Mouse (Mus musculus) ES-Bruce4 (cell line): ENCODE results near the gene Ddn. TPM values are rescaled to one million over a fixed set of nuclear protein-coding genes. Genes with fewer than 3 reads are reported as not detected.

Experiments used
- H3K27ac ChIP-seq: 2 replicates; pipeline ENCODE4 v1.5.1; 2012; ENCODE audit warnings: low read length, inconsistent platforms; ENCODE audit not compliant: insufficient read depth
- H3K27me3 ChIP-seq: 2 replicates; pipeline ENCODE4 v1.6.1; 2012; ENCODE audit warnings: mild to moderate bottlenecking, low read length, inconsistent platforms; ENCODE audit not compliant: control insufficient read depth, poor library complexity, insufficient read depth, severe bottlenecking
- H3K36me3 ChIP-seq: 2 replicates; pipeline ENCODE4 v1.6.1; 2012; ENCODE audit warnings: inconsistent platforms, mild to moderate bottlenecking, low read length, moderate library complexity; ENCODE audit not compliant: control insufficient read depth, poor library complexity, insufficient read depth, severe bottlenecking
- H3K4me1 ChIP-seq: one replicate; pipeline ENCODE4 v1.8.1; 2011; ENCODE audit warnings: low read length; ENCODE audit not compliant: control insufficient read depth, insufficient read depth
- H3K4me3 ChIP-seq: 2 replicates; pipeline ENCODE4 v1.5.1; 2011; ENCODE audit warnings: low read depth, mild to moderate bottlenecking, low read length
- H3K9ac ChIP-seq: 2 replicates; pipeline ENCODE4 v1.6.1; 2012; ENCODE audit warnings: low read depth, mild to moderate bottlenecking, inconsistent platforms; ENCODE audit not compliant: poor library complexity, severe bottlenecking
- H3K9me3 ChIP-seq: replicated peaks from 2 replicates; pipeline ENCODE4 v1.6.1; 2012; ENCODE audit warnings: mild to moderate bottlenecking, low read length, inconsistent platforms; ENCODE audit not compliant: control insufficient read depth, poor library complexity, insufficient read depth, severe bottlenecking
- CTCF ChIP-seq: IDR thresholded peaks from one replicate; pipeline ENCODE4 v1.8.1; 2011; ENCODE audit warnings: low read depth, low read length
- EP300 ChIP-seq: IDR thresholded peaks from 2 replicates; pipeline ENCODE4 v1.6.1; 2011; ENCODE audit warnings: low read depth, low read length; ENCODE audit not compliant: insufficient read depth
- POLR2A ChIP-seq: IDR thresholded peaks from one replicate; pipeline ENCODE4 v1.8.1; 2011; ENCODE audit warnings: low read length; ENCODE audit not compliant: insufficient read depth
- polyA plus RNA-seq: library from polyadenylated mRNA; stranded (reverse); fragments of >200 nt; gene quantifications from 2 replicates; pipeline ENCODE4 v1.2.4, GENCODE M21; 2011; ENCODE audit warnings: low read depth; ENCODE audit not compliant: missing spikeins, insufficient read depth, insufficient read length

Gene Ddn
- polyA plus RNA-seq, 1 experiment, result not detected

DNA sequence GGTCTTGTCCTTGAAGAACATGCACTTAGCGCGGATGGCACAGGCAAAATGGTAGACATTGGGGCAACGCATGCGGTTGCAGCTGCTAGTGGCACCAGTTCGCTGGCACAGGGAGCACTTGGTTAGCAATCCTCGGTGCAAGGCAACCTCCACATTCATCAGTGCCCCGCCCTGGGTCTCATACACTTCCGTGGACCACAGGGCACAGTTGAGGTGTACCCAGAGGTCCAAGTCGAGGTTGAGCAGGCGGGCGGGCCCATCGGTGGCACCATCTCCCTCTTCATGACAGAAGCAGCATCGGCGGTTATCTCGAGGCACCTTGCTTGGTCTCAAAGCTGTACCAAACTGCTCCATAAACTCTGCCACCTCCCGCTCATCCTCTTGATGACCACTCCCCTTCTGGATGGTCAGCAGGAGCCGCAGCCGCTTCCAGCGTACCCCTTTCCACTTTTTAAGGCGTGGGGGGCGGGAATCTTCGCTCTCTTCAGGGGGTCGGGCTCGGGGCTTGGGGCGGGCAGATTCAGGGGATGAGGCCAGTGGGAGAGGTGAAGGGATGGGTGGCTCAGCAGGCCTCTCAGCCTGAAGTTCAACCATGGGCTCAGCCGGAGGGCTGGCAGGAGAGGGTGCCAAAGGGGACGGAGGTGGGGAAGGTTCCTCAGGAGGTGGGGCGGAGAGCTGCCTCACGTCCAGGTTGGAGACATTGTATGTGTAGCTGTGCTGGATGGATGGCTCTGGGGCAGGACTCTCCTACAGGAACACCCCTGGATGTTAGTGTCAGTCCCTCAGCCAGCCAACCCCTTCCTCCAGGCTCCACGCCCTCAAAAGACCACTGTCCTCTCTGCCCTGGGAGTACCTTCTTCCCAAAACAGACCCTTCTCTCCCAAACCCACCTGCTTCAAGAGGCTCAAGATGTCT lies 30.6 kb upstream of the Ddn start:
- H3K27me3 ChIP-seq, result no peaks in the 10 kb centered on the region
- peak overlapping the region; percentile 13; the same call in 1 of the 2 replicates for H3K4me3 ChIP-seq
- H3K9ac ChIP-seq, result no peak overlapping the region
- TF ChIP-seq POLR2A, result no peak
- no peak for TF ChIP-seq EP300
- no peak for TF ChIP-seq CTCF
- peaks cover 49% of the 10 kb centered on the region for H3K36me3 ChIP-seq
- no peak overlapping the region for H3K27ac ChIP-seq
- H3K4me1 ChIP-seq, result no peaks in the 10 kb centered on the region
- no peaks in the 10 kb centered on the region for H3K9me3 ChIP-seq

DNA sequence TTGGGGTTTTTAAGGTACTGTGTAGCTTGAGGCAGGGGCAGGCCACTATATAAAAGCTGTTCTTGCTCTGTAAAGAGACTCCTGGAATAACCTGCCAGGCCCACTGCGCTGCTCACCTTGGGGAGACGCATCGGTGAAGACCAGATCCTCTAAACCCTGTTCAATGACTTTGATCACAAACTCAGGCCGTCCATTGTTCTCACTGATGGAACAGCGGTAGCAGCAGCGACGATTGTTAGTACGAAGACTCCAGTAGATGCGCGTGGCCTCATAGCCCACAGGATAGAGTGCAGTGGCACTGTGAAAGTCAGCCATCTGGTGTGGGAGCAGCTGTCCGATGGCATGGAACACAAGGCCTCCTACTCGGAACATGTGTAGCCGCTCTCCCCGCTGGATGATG lies 29.9 kb upstream of the Ddn start:
- peak overlapping the region; percentile 13; the same call in 1 of the 2 replicates for H3K4me3 ChIP-seq
- H3K27ac ChIP-seq, result no peak overlapping the region
- no peaks in the 10 kb centered on the region for H3K9me3 ChIP-seq
- peaks cover 48% of the 10 kb centered on the region for H3K36me3 ChIP-seq
- no peaks in the 10 kb centered on the region for H3K4me1 ChIP-seq
- no peaks in the 10 kb centered on the region for H3K27me3 ChIP-seq
- TF ChIP-seq EP300 (no peak), POLR2A (no peak), CTCF (no peak)
- H3K9ac ChIP-seq, result no peak overlapping the region

DNA sequence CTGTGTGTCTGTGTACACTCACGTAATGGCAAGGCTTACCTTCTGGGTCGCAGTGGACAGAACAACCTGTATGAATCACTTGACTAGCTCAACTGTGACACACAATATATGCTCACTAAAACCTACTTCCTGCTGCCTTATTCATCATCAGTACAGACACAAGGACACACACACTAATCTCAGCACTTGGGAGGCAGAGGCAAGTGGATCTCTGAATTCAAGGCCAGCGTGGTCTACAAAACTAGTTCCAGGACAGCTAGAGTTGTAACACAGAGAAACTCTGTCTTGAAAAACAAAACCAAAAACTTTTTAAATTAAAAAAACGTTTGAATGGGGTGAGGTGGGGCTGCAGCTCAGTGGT lies 28.4 kb upstream of the Ddn start:
- Histone ChIP-seq H3K36me3 (peaks cover 44% of the 10 kb centered on the region), H3K9me3 (no peaks in the 10 kb centered on the region), H3K4me3 (no peak overlapping the region), H3K27me3 (no peaks in the 10 kb centered on the region), H3K4me1 (no peaks in the 10 kb centered on the region), H3K9ac (no peak overlapping the region), H3K27ac (no peak overlapping the region)
- no peak for TF ChIP-seq EP300

DNA sequence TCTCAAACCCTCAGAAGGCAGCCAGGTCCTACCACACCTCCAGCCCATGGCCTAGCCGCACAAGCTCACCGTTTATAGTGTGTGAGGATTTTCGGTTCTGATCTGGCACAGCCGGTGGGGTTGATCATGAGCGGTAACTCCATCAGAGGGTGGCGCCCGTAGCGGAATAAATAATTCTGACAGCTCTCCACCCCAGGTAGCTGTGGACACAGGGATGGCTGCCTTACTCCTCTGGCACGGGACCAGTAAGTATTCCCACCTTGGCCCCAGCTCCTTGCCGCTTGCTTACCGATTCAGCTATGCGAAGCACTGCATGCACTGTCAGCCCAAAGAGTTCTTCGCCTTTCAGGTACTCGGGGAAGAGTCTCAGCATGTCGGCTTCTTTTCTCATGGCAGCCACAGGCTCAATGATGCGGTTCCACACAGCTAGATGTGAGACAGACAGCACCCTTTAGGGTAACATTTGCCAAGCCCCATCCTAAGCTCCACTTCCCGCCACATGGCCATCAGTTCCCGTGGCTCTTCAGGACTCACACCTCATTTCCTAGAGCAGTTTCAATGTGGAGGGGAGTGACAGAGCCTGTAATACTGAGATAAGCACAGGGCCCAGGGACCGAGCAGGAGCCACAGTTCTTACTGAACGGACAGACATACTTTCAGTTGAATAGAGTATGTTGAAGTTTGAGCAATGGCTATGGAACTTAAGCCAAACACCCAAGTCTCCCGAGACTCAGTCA lies 27.9 kb upstream of the Ddn start:
- Histone ChIP-seq H3K9me3 (no peaks in the 10 kb centered on the region), H3K4me1 (no peaks in the 10 kb centered on the region), H3K9ac (no peak overlapping the region), H3K36me3 (peaks cover 44% of the 10 kb centered on the region), H3K27ac (no peak overlapping the region), H3K4me3 (no peak overlapping the region), H3K27me3 (no peaks in the 10 kb centered on the region)
- TF ChIP-seq CTCF (no peak), POLR2A (no peak), EP300 (no peak)

- no peaks in the 10 kb centered on the region for H3K4me1 ChIP-seq
- H3K36me3 ChIP-seq, result peaks cover 39% of the 10 kb centered on the region
- H3K9ac ChIP-seq, result no peak overlapping the region
- no peak overlapping the region for H3K4me3 ChIP-seq
- no peak overlapping the region for H3K27ac ChIP-seq
- TF ChIP-seq POLR2A (no peak), EP300 (no peak), CTCF (no peak)
- H3K9me3 ChIP-seq, result no peaks in the 10 kb centered on the region
- no peaks in the 10 kb centered on the region for H3K27me3 ChIP-seq
These were observed 26.0 kb upstream of the Ddn start for GRCm38 (mm10) chr15:98835291-98835690.

GRCm38 (mm10) chr15:98834059-98834458 lies 24.8 kb upstream of the Ddn start:
- H3K9ac ChIP-seq, result no peak overlapping the region
- H3K4me3 ChIP-seq, result no peak overlapping the region
- no peaks in the 10 kb centered on the region for H3K27me3 ChIP-seq
- H3K9me3 ChIP-seq, result no peaks in the 10 kb centered on the region
- no peak overlapping the region for H3K27ac ChIP-seq
- H3K36me3 ChIP-seq, result peaks cover 39% of the 10 kb centered on the region
- H3K4me1 ChIP-seq, result no peaks in the 10 kb centered on the region
- no peak for TF ChIP-seq CTCF
- TF ChIP-seq POLR2A, result no peak
- no peak for TF ChIP-seq EP300
